Mouse (Mus musculus): ENCODE measurements around the gene Ctse.

- TF ChIP-seq CTCF (IDR thresholded peaks at IDR 0.05; ENCODE audit: borderline replicate concordance, control insufficient read depth, extremely low read depth, insufficient read depth, low read length, poor library complexity) (no peak), POLR2A (IDR thresholded peaks at IDR 0.05; ENCODE audit: control insufficient read depth, extremely low read depth, insufficient read depth, low read length, poor library complexity) (no peak)
Observed at GRCm38 (mm10) chr1:131711518-131711917, 73.4 kb downstream of the Ctse start.

Data from thymus, adult 2 months (tissue).